Mouse (Mus musculus) brain, embryonic 14.5 days (tissue): ENCODE results near the gene Map4k4.

ENCODE experiments used
- CTCF ChIP-seq: fragments of 200-500 bp; IDR thresholded peaks from 2 replicates; pipeline ENCODE4 v1.5.1; 2012; ENCODE audit warnings: inconsistent platforms, mild to moderate bottlenecking, moderate library complexity, borderline replicate concordance; ENCODE audit not compliant: insufficient read depth, insufficient read length; ENCODE audit errors: extremely low read depth
- POLR2A ChIP-seq: fragments of 200-500 bp; IDR thresholded peaks from 2 replicates; pipeline ENCODE4 v1.6.1; 2012; ENCODE audit warnings: mild to moderate bottlenecking, inconsistent platforms, borderline replicate concordance; ENCODE audit not compliant: poor library complexity, insufficient read depth, insufficient read length, severe bottlenecking; ENCODE audit errors: extremely low read depth

DNA sequence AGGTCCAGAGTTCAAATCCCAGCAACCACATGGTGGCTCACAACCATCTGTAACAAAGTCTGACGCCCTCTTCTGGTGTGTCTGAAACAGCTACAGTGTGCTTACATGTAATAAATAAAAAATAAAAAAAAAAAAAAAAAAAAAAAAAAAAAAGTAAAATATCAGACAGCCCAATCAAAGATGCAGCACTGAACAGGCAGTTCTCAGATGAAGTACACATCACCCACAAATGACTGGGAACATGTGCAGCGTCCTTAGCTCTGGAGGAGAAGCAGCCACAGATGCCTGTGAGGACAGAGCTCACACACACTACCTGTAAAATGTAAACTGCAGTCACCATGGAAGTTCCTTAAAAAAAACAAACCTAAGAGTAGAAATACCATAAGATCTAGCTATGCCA lies 74.3 kb downstream of the Map4k4 start:
- no peak for TF ChIP-seq POLR2A
- TF ChIP-seq CTCF: no peak
